Mouse (Mus musculus): ENCODE data around the gene Ptms. TPM values are rescaled to one million over a fixed set of nuclear protein-coding genes. Genes with fewer than 3 reads are reported as not detected.
"Not testable (repeated sequence)": the region's sequence is repeated elsewhere in the genome, so short reads cannot be mapped to it uniquely, and the experiment has no call there.

Ptms gene
- polyA plus RNA-seq, 1 experiment from 2014 or later, result 303 TPM

GRCm38 (mm10) chr6:124900801-124901480 lies 19.0 kb downstream of the Ptms start:
- 0 out of 2 replicates have a peak overlapping the region, but pooled peaks have one; percentile 15 for H3K9ac ChIP-seq
- no peaks in the 10 kb centered on the region for H3K9me3 ChIP-seq
- no peaks in the 10 kb centered on the region for H3K27me3 ChIP-seq
- WGBS, result 63% methylated on average over 10 of the region's 10 CpGs
- no peak overlapping the region for H3K4me2 ChIP-seq (replicated peaks)
- no peak overlapping the region for H3K4me3 ChIP-seq
- no peak overlapping the region for H3K27ac ChIP-seq
- no peak for ATAC-seq (ENCODE audit: low FRiP score, low read depth)
- H3K4me1 ChIP-seq, result peaks cover 16% of the 10 kb centered on the region
- H3K36me3 ChIP-seq, result no peaks in the 10 kb centered on the region

- WGBS, result 48% methylated on average over 8 of the region's 8 CpGs
- no peak for ATAC-seq (ENCODE audit: low FRiP score, low read depth)
Observed at GRCm38 (mm10) chr6:124900056-124900800, 19.7 kb downstream of the Ptms start.

GRCm38 (mm10) chr6:124898359-124898758 lies 21.5 kb downstream of the Ptms start:
- ATAC-seq (ENCODE audit: low FRiP score, low read depth), result no peak
- 40% methylated on average over 3 of the region's 3 CpGs for whole genome bisulfite sequencing

More at GRCm38 (mm10) chr6:124900056-124900800, 19.7 kb downstream of the Ptms start:
- H3K36me3 ChIP-seq, result no peaks in the 10 kb centered on the region
- H3K9ac ChIP-seq, result no peak overlapping the region
- H3K27me3 ChIP-seq, result no peaks in the 10 kb centered on the region
- H3K9me3 ChIP-seq, result no peaks in the 10 kb centered on the region
- H3K4me3 ChIP-seq, result no peak overlapping the region
- peaks cover 12% of the 10 kb centered on the region for H3K4me1 ChIP-seq
- no peak overlapping the region for H3K27ac ChIP-seq
- H3K4me2 ChIP-seq (replicated peaks), result no peak overlapping the region

GRCm38 (mm10) chr6:124894113-124894512 lies 25.8 kb downstream of the Ptms start:
- WGBS, result 94% methylated on average over 2 of the region's 2 CpGs
- not testable (repeated sequence) for H3K4me3 ChIP-seq, H3K9ac ChIP-seq

More at GRCm38 (mm10) chr6:124898359-124898758, 21.5 kb downstream of the Ptms start:
- no peak overlapping the region for H3K4me2 ChIP-seq (replicated peaks)
- H3K9me3 ChIP-seq, result no peaks in the 10 kb centered on the region
- H3K36me3 ChIP-seq, result no peaks in the 10 kb centered on the region
- H3K27ac ChIP-seq, result no peak overlapping the region
- no peak overlapping the region for H3K9ac ChIP-seq
- peaks cover 2% of the 10 kb centered on the region; the same call in 1 of the 2 replicates for H3K4me1 ChIP-seq
- H3K27me3 ChIP-seq, result no peaks in the 10 kb centered on the region
- no peak overlapping the region for H3K4me3 ChIP-seq

GRCm38 (mm10) chr6:124890997-124891396 lies 28.9 kb downstream of the Ptms start:
- WGBS, result 60% methylated on average over 6 of the region's 6 CpGs
- Histone ChIP-seq H3K4me2 (replicated peaks) (no peak overlapping the region), H3K36me3 (no peaks in the 10 kb centered on the region), H3K4me1 (no peaks in the 10 kb centered on the region), H3K9ac (no peak overlapping the region), H3K4me3 (no peak overlapping the region), H3K9me3 (no peaks in the 10 kb centered on the region), H3K27ac (no peak overlapping the region), H3K27me3 (no peaks in the 10 kb centered on the region)
- ATAC-seq (ENCODE audit: low FRiP score, low read depth), result no peak

More at GRCm38 (mm10) chr6:124894113-124894512, 25.8 kb downstream of the Ptms start:
- not testable (repeated sequence) for H3K36me3 ChIP-seq; ATAC-seq (ENCODE audit: low FRiP score, low read depth); H3K27me3 ChIP-seq; H3K4me1 ChIP-seq; H3K9me3 ChIP-seq; H3K4me2 ChIP-seq (replicated peaks); H3K27ac ChIP-seq

- no peak overlapping the region for H3K9ac ChIP-seq
- H3K4me3 ChIP-seq, result no peak overlapping the region
- H3K27me3 ChIP-seq, result no peaks in the 10 kb centered on the region
- ATAC-seq (ENCODE audit: low FRiP score, low read depth), result no peak
- H3K4me2 ChIP-seq (replicated peaks), result no peak overlapping the region
- H3K27ac ChIP-seq, result no peak overlapping the region
- peaks cover 4% of the 10 kb centered on the region; the same call in 1 of the 2 replicates for H3K4me1 ChIP-seq
- H3K36me3 ChIP-seq, result no peaks in the 10 kb centered on the region
- 87% methylated on average over 6 of the region's 6 CpGs for WGBS
- H3K9me3 ChIP-seq, result no peaks in the 10 kb centered on the region
Observed at GRCm38 (mm10) chr6:124888555-124889125, 31.3 kb downstream of the Ptms start.

GRCm38 (mm10) chr6:124887986-124888385 lies 31.9 kb downstream of the Ptms start, which contains the start of gene Cd4:
Cd4 (minus strand) TSS chr6:124888221.
- H3K4me2 ChIP-seq (replicated peaks), result no peak within 1 kb of the TSS
- no peak within 1 kb of the TSS for H3K27ac ChIP-seq
- H3K9ac ChIP-seq, result no peak within 1 kb of the TSS
- no peaks in the 10 kb centered on the region for H3K36me3 ChIP-seq
- 83% methylated on average over 9 of the region's 9 CpGs for WGBS
- no peak within 1 kb of the TSS for H3K4me3 ChIP-seq
- no peaks in the 10 kb centered on the region for H3K9me3 ChIP-seq
- H3K4me1 ChIP-seq, result peaks cover 4% of the 10 kb centered on the region; the same call in 1 of the 2 replicates
- H3K27me3 ChIP-seq, result no peaks in the 10 kb centered on the region
- ATAC-seq (ENCODE audit: low FRiP score, low read depth), result no peak

- no peak overlapping the region for H3K27ac ChIP-seq
- no peak for ATAC-seq (ENCODE audit: low FRiP score, low read depth)
- no peaks in the 10 kb centered on the region for H3K9me3 ChIP-seq
- H3K4me1 ChIP-seq, result peaks cover 4% of the 10 kb centered on the region; the same call in 1 of the 2 replicates
- H3K36me3 ChIP-seq, result no peaks in the 10 kb centered on the region
- H3K4me3 ChIP-seq, result no peak overlapping the region
- no peak overlapping the region for H3K4me2 ChIP-seq (replicated peaks)
- no peaks in the 10 kb centered on the region for H3K27me3 ChIP-seq
- WGBS, result 94% methylated on average over 8 of the region's 8 CpGs
- no peak overlapping the region for H3K9ac ChIP-seq
Observed at GRCm38 (mm10) chr6:124885956-124886381, 33.9 kb downstream of the Ptms start.

GRCm38 (mm10) chr6:124884714-124885500 lies 35.0 kb downstream of the Ptms start:
- Histone ChIP-seq H3K4me2 (replicated peaks) (no peak overlapping the region), H3K36me3 (no peaks in the 10 kb centered on the region), H3K9ac (no peak overlapping the region), H3K9me3 (no peaks in the 10 kb centered on the region), H3K4me1 (peaks cover 4% of the 10 kb centered on the region; the same call in 1 of the 2 replicates), H3K4me3 (no peak overlapping the region), H3K27ac (no peak overlapping the region), H3K27me3 (no peaks in the 10 kb centered on the region)
- WGBS, result 63% methylated on average over 10 of the region's 10 CpGs
- no peak for ATAC-seq (ENCODE audit: low FRiP score, low read depth)

- no peak for ATAC-seq (ENCODE audit: low FRiP score, low read depth)
- Histone ChIP-seq H3K27me3 (no peaks in the 10 kb centered on the region), H3K27ac (no peak overlapping the region), H3K36me3 (no peaks in the 10 kb centered on the region), H3K9me3 (no peaks in the 10 kb centered on the region), H3K9ac (no peak overlapping the region), H3K4me3 (no peak overlapping the region), H3K4me2 (replicated peaks) (no peak overlapping the region), H3K4me1 (peaks cover 4% of the 10 kb centered on the region; the same call in 1 of the 2 replicates)
- 82% methylated on average over 10 of the region's 10 CpGs for WGBS
Observed at GRCm38 (mm10) chr6:124883351-124883750, 36.6 kb downstream of the Ptms start.

GRCm38 (mm10) chr6:124881821-124882220 lies 38.1 kb downstream of the Ptms start:
- ATAC-seq (ENCODE audit: low FRiP score, low read depth), result no peak
- no peak overlapping the region for H3K4me3 ChIP-seq
- no peaks in the 10 kb centered on the region for H3K9me3 ChIP-seq
- no peak overlapping the region for H3K27ac ChIP-seq
- WGBS, result 91% methylated on average over 9 of the region's 9 CpGs
- H3K4me1 ChIP-seq, result peaks cover 4% of the 10 kb centered on the region; the same call in 1 of the 2 replicates
- H3K9ac ChIP-seq, result no peak overlapping the region
- no peaks in the 10 kb centered on the region for H3K36me3 ChIP-seq
- H3K27me3 ChIP-seq, result no peaks in the 10 kb centered on the region
- H3K4me2 ChIP-seq (replicated peaks), result no peak overlapping the region

Measured in limb, embryonic 13.5 days (tissue).